Mouse (Mus musculus) kidney, postnatal 36 days (tissue): Measurements from ENCODE around the gene Morc1.

Source experiments
- DNase-seq, 2 experiments: peaks; one replicate each; pipeline ENCODE4 v3.0.0; 2021 to 2022; ENCODE audit warnings: mixed read lengths in 2 of 2

Morc1 gene

GRCm38 (mm10) chr16:48431027-48431426 is at the start of gene Morc1:
Morc1 (plus strand) TSS chr16:48431237.
- DNase-seq: no peak

- no peak for DNase-seq
Measured at GRCm38 (mm10) chr16:48383582-48384257, 47.3 kb upstream of the Morc1 start.

- no peak for DNase-seq
Measured at GRCm38 (mm10) chr16:48386982-48387381, 44.1 kb upstream of the Morc1 start.

DNA sequence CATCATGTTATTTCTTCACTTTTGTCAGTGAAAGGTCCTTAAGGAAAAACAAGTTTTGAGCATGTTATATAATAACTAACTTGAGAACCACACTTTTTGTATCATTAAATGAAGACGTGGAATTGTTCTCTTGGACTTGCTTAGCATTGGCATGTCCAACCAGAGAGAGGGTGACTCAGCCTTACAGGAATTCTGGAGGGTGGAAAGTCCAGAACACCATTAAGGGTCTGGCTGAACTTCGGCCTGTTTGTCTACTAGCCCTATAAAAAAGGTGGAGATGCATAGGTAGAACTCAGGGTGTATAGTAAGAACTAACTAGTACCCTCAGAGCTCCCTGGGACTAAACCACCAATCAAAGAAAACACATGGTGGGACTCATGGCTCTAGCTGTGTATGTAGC is 35.8 kb upstream of the Morc1 start:
- peak in 1 of 2 experiments; percentile 36 for DNase-seq

DNA sequence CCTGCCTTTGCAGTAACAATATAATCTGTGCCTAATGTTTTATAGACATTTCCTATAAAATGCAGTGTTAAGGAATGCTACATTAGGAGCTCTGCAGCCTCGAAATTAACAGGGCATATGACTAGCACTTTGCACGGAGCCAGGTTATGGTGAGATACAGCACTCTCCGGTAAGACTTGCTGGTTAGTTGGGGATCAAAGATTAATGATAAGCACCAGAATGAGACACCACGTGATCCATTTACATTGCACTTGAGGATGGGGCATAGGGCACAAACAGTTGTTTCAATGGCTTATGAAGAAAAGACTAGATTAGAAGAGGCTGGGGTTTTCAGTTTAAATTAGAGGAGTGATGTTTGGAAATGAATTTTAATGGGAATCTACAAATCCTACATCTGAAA is 28.1 kb upstream of the Morc1 start:
- DNase-seq: peak in 1 of 2 experiments; percentile 5

- DNase-seq: no peak
Measured at GRCm38 (mm10) chr16:48403423-48403822, 27.6 kb upstream of the Morc1 start.

- DNase-seq: no peak
Measured at GRCm38 (mm10) chr16:48404009-48404408, 27.0 kb upstream of the Morc1 start.

- peak; percentile 20 to 33 for DNase-seq
Measured at GRCm38 (mm10) chr16:48405674-48406403, 25.2 kb upstream of the Morc1 start.

- no peak for DNase-seq
Measured at GRCm38 (mm10) chr16:48409580-48409979, 21.5 kb upstream of the Morc1 start.

DNA sequence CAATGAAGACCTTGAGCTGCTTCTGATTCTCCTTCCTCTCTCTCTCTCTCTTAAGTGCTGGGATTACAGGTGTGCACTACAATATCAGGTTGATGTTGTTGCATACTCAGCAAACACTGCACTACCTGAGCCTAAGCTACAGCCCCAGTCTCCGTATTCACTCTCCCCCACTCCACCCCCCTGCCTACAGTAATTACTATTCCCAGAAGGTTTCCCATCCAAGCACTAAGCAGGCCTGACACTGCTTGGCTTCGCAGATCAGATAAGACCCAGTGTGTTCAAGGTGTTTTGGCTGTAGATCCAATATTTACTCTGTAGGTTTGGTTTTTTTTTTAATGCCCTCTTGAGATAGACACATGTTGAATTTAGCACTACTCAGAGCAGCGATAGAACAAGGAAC is 20.9 kb upstream of the Morc1 start:
- DNase-seq: no peak

GRCm38 (mm10) chr16:48412246-48412645 is 18.8 kb upstream of the Morc1 start, which contains the start of gene Gm5485:
Gm5485 (minus strand) TSS chr16:48412416.
- DNase-seq: no peak

DNA sequence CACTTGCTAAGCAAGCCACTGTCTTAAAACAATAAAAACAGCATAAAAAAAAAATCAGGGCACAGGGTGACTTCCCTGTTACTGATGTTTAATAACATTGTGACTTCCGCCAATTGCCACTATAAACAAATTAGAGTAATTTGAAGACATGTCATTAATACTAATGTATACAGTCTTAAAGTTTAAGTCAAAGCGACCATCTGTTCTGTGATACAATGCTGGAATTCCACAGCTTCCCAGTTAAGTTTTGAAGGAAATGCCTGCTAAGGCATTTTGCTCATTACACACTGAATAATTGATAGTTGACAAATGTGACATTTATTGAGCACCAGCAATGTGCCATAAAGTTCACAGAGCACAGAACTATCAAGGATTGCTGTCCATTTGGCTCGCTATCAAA is 12.5 kb upstream of the Morc1 start:
- DNase-seq: no peak

GRCm38 (mm10) chr16:48419035-48419434 is 12.0 kb upstream of the Morc1 start:
- no peak for DNase-seq

- peak; percentile 69 to 86 for DNase-seq
Measured at GRCm38 (mm10) chr16:48422501-48422900, 8.5 kb upstream of the Morc1 start.

- peak; percentile 25 to 67 for DNase-seq
Measured at GRCm38 (mm10) chr16:48424069-48424468, 7.0 kb upstream of the Morc1 start.

- no peak for DNase-seq
Measured at GRCm38 (mm10) chr16:48429427-48429826, 1.6 kb upstream of the Morc1 start.

DNA sequence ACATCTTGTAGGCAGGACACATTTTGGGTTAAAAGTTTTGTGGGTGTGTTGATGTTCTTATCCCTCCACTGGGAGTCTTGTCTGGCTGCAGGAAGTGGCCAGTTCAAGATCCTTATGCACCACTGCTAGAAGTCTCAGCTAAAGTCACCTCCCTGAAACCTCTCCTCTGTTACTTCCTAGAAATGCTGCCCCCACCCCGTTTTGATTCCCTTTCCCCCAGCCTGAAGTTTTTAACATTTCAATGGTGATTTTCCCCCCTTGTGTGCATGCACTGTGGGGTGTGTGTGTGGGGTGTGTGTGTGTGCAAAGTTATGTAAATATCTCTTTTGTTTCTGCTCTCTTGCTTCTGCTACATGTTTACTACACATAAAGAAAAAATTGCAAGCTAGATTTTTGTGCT is 4.4 kb downstream of the Morc1 start:
- no peak for DNase-seq

DNA sequence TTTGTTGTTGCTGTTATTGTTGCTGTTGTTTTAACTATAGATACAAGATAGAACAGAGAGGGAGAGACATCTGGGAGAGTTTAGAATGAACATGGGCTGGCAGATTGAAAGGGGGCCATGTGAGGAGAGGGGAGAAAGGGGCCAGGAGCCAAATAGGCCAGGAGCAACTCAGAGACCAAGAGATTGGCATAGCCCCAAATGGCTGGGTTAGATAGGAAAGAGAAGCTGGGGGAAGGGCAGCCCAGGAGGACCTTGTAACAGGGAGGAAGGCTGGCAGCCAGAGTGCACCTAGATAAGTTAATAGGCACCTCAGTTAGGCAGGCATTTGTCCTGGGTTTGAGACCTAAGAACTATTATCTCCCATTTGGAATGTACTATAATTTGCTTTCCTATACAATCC is 6.4 kb downstream of the Morc1 start:
- peak; percentile 22 to 27 for DNase-seq

DNA sequence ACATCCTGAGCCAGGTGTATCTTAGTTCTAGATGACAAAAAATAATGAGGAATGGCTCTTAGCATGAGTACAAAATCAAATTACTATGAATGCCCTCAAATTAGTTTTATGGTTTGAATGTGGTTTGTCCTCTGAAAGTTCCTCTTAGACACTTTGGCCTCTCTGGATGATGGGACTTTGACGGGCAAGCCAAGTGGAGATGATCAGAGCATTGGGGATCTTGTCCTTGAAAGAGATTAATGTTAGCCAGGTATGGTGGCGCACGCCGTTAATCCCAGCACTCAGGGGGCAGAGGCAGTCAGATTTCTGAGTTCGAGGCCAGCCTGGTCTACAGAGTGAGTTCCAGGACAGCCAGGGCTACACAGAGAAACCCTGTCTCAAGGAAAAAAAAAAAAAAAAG is 13.6 kb downstream of the Morc1 start:
- DNase-seq: no peak

DNA sequence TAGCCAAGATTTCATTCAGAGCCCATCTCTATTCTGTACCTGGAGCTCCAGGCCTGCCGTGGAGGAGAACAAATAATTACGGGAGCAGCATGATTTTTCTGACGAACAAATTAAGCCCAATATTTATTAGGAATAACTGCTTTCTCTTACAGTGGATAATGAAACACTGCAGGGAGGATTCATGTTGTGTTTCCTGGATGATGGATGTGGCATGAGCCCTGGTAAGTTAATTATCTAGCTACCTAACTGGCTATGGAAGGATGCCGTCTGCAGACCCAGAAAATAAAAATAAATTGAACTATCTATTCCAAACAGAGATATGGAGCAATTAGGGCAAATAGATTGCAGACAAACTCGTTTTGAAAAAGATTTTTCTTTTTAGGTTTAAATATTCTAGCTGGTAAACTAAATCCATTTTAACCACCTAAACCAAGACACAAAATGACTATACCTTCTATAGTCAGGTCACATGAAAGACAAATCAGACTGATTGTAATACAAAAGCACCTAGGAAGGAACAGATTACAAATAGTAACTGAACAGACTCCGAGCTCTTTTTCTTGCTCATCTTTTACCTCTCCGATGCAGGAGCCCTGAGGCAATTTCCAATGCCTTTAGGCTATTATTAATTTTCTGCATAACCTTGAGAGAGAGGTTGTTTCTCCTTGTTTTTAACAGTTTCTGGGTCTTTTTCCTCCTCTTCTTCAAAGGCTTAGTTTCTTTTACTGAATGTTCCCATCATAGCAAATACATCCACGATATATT is 15.3 kb downstream of the Morc1 start:
- DNase-seq: no peak

DNA sequence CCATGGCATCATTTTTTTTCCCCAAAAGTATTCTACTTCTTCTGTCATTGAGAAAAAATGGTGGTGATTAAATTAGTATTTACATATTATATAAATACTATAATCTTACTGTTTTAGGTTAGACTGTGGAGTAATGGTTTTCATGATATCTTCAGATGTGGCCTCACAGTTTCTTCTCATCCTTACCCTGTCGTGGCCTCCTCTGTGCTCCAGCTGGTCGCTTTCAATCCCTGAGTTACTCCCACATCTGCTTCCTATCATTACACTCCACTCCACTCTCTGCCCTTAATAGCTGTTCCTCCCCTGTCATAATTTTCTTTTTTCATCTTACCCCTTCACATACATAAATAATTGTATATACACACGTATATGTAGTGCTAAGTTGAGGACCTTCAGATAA is 22.2 kb downstream of the Morc1 start:
- DNase-seq: no peak

- no peak for DNase-seq
Measured at GRCm38 (mm10) chr16:48473396-48473795, 42.4 kb downstream of the Morc1 start.
